Mouse (Mus musculus): Measurements from ENCODE around the gene Hist1h2bf. TPM values are rescaled to one million over a fixed set of nuclear protein-coding genes. Genes with fewer than 3 reads are reported as not detected.

Gene Hist1h2bf
- polyA plus RNA-seq, 1 experiment from 2014 or later: 1.3 TPM

- no peak for ATAC-seq
- no peak overlapping the region for H3K4me2 ChIP-seq (replicated peaks; ENCODE audit: low read depth)
- H3K9me3 ChIP-seq (ENCODE audit: control insufficient read depth): no peaks in the 10 kb centered on the region
Observed at GRCm38 (mm10) chr13:23604452-23604851, 30.5 kb upstream of the Hist1h2bf start.

DNA sequence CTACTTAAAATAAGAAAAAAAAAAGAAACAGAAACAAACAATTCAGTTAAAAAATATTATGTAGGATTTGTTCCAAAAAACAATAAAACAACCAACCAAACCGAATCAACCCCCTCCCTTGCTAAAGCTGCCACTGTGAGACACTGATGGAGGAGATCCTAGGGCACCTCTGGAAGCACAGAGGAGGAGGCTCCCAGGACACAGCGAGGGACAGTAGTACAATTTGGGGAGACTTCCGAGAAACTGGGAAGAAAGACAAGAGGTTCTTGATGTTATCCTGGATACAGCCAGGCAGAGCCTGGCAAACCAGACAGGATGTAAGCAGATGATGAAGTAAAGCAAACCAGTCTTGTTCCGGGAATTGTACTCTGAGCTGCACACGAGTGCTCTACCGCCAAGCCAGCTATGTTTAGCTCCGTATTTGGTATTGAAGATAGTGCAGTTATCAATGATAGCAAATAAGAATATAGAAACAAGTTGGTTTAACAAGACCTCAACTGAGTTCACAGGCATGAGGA lies 29.2 kb upstream of the Hist1h2bf start:
- no peak for ATAC-seq
- Histone ChIP-seq H3K36me3 (ENCODE audit: control insufficient read depth, insufficient read depth) (no peaks in the 10 kb centered on the region), H3K9me3 (ENCODE audit: control insufficient read depth) (no peaks in the 10 kb centered on the region), H3K4me1 (replicated peaks; ENCODE audit: control insufficient read depth, insufficient read depth, low read length) (no peaks in the 10 kb centered on the region), H3K27me3 (replicated peaks; ENCODE audit: control insufficient read depth, insufficient read depth, low read length) (no peaks in the 10 kb centered on the region), H3K27ac (ENCODE audit: low read depth, low read length) (no peak overlapping the region), H3K4me2 (replicated peaks; ENCODE audit: low read depth) (no peak overlapping the region), H3K9ac (ENCODE audit: low read depth, low read length) (no peak overlapping the region), H3K4me3 (ENCODE audit: low read depth, low read length) (no peak overlapping the region)
- no peak for TF ChIP-seq CTCF (IDR thresholded peaks at IDR 0.05; ENCODE audit: low read depth)
- WGBS: 62% methylated on average over 7 of the region's 7 CpGs

More at GRCm38 (mm10) chr13:23604452-23604851, 30.5 kb upstream of the Hist1h2bf start:
- Histone ChIP-seq H3K27me3 (replicated peaks; ENCODE audit: control insufficient read depth, insufficient read depth, low read length) (no peaks in the 10 kb centered on the region), H3K36me3 (ENCODE audit: control insufficient read depth, insufficient read depth) (no peaks in the 10 kb centered on the region), H3K4me1 (replicated peaks; ENCODE audit: control insufficient read depth, insufficient read depth, low read length) (no peaks in the 10 kb centered on the region), H3K4me3 (ENCODE audit: low read depth, low read length) (no peak overlapping the region), H3K27ac (ENCODE audit: low read depth, low read length) (no peak overlapping the region), H3K9ac (ENCODE audit: low read depth, low read length) (no peak overlapping the region)
- 85% methylated on average over 3 of the region's 3 CpGs for WGBS
- no peak for TF ChIP-seq CTCF (IDR thresholded peaks at IDR 0.05; ENCODE audit: low read depth)

- no peaks in the 10 kb centered on the region for H3K36me3 ChIP-seq (ENCODE audit: control insufficient read depth, insufficient read depth)
- no peak overlapping the region for H3K9ac ChIP-seq (ENCODE audit: low read depth, low read length)
- no peak overlapping the region for H3K4me2 ChIP-seq (replicated peaks; ENCODE audit: low read depth)
- H3K27ac ChIP-seq (ENCODE audit: low read depth, low read length): no peak overlapping the region
- 0 out of 2 replicates have a peak, but pooled peaks cover 8% of the 10 kb centered on the region for H3K4me1 ChIP-seq (replicated peaks; ENCODE audit: control insufficient read depth, insufficient read depth, low read length)
- no peak overlapping the region for H3K4me3 ChIP-seq (ENCODE audit: low read depth, low read length)
- H3K27me3 ChIP-seq (replicated peaks; ENCODE audit: control insufficient read depth, insufficient read depth, low read length): no peaks in the 10 kb centered on the region
- ATAC-seq: no peak
- H3K9me3 ChIP-seq (ENCODE audit: control insufficient read depth): no peaks in the 10 kb centered on the region
- WGBS: 6% methylated on average over 9 of the region's 9 CpGs
- TF ChIP-seq CTCF (IDR thresholded peaks at IDR 0.05; ENCODE audit: low read depth): peak; percentile 87
Observed at GRCm38 (mm10) chr13:23597957-23598356, 24.0 kb upstream of the Hist1h2bf start.

DNA sequence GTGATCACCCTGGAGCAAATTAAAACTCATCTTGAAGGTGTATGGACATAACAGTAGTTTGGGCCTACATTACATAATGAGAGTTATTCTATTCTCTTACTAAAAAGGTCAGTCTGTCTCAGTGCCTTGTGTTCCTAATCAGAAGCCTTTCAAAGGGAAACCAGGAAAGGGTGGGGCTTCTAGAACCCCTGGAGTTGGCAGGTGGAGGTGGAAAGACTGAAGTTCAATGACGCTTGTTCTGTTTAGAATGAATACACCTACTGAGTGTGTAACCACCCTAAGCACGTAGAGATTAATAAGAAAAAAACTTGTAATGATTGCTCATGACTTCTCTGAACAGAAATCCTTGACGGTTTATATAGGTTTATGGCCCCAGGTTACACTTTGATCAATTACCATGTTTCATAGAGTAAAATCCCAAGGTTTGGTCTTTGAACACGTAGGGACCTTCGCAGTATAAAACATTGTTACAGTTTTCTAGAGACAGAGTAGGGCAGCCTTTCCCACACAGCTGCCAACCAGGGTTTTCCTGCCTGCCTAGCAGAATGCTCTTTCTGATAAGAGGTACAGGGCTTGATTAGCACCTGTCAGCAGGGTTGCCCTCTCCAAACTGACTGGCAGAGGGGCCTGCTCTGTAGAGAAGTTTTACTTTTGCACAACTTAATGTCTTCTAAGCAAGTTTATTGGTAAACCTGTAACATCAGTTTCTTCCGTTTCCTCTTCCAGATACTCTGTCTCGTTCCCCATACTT lies 21.8 kb upstream of the Hist1h2bf start:
- H3K9ac ChIP-seq (ENCODE audit: low read depth, low read length): 0 out of 2 replicates have a peak overlapping the region, but pooled peaks have one; percentile 7
- peak overlapping the region; percentile 62 for H3K27ac ChIP-seq (ENCODE audit: low read depth, low read length)
- 0 out of 2 replicates have a peak, but pooled peaks cover 10% of the 10 kb centered on the region for H3K4me1 ChIP-seq (replicated peaks; ENCODE audit: control insufficient read depth, insufficient read depth, low read length)
- no peaks in the 10 kb centered on the region for H3K9me3 ChIP-seq (ENCODE audit: control insufficient read depth)
- WGBS: 50% methylated on average over 7 of the region's 7 CpGs
- TF ChIP-seq CTCF (IDR thresholded peaks at IDR 0.05; ENCODE audit: low read depth): no peak
- no peaks in the 10 kb centered on the region for H3K27me3 ChIP-seq (replicated peaks; ENCODE audit: control insufficient read depth, insufficient read depth, low read length)
- H3K36me3 ChIP-seq (ENCODE audit: control insufficient read depth, insufficient read depth): no peaks in the 10 kb centered on the region
- no peak overlapping the region for H3K4me3 ChIP-seq (ENCODE audit: low read depth, low read length)
- no peak overlapping the region for H3K4me2 ChIP-seq (replicated peaks; ENCODE audit: low read depth)
- peak; percentile 83 for ATAC-seq

DNA sequence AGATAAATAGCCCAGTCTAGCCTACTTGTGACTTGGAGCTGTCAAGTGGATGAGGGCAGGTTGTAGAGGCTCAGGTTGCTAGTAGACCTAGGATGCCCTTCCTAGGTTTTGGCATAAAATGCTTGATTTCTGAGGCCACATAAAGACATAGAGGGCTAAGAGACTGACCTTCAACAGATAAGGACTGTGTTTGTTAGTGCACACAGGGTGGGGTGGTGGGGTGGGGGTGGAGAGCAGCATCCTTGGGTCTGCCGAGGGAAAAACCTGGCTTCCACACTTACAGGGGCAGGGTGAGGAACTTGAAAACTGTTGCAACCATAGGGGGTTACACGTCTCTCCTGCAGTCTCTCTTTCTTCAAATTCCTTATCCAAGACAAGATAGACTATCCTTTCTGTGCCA lies 21.2 kb upstream of the Hist1h2bf start:
- no peaks in the 10 kb centered on the region for H3K9me3 ChIP-seq (ENCODE audit: control insufficient read depth)
- peak overlapping the region; percentile 62; the same call in 1 of the 2 replicates for H3K27ac ChIP-seq (ENCODE audit: low read depth, low read length)
- WGBS: 43% methylated on average over 2 of the region's 2 CpGs
- no peak for TF ChIP-seq CTCF (IDR thresholded peaks at IDR 0.05; ENCODE audit: low read depth)
- 0 out of 2 replicates have a peak overlapping the region, but pooled peaks have one; percentile 7 for H3K9ac ChIP-seq (ENCODE audit: low read depth, low read length)
- no peak overlapping the region for H3K4me2 ChIP-seq (replicated peaks; ENCODE audit: low read depth)
- no peak for ATAC-seq
- 0 out of 2 replicates have a peak, but pooled peaks cover 10% of the 10 kb centered on the region for H3K4me1 ChIP-seq (replicated peaks; ENCODE audit: control insufficient read depth, insufficient read depth, low read length)
- no peaks in the 10 kb centered on the region for H3K36me3 ChIP-seq (ENCODE audit: control insufficient read depth, insufficient read depth)
- no peak overlapping the region for H3K4me3 ChIP-seq (ENCODE audit: low read depth, low read length)
- H3K27me3 ChIP-seq (replicated peaks; ENCODE audit: control insufficient read depth, insufficient read depth, low read length): no peaks in the 10 kb centered on the region

GRCm38 (mm10) chr13:23593051-23593770 lies 19.2 kb upstream of the Hist1h2bf start:
- 0 out of 2 replicates have a peak, but pooled peaks cover 10% of the 10 kb centered on the region for H3K4me1 ChIP-seq (replicated peaks; ENCODE audit: control insufficient read depth, insufficient read depth, low read length)
- 0 out of 2 replicates have a peak overlapping the region, but pooled peaks have one; percentile 10 for H3K4me2 ChIP-seq (replicated peaks; ENCODE audit: low read depth)
- no peaks in the 10 kb centered on the region for H3K27me3 ChIP-seq (replicated peaks; ENCODE audit: control insufficient read depth, insufficient read depth, low read length)
- no peaks in the 10 kb centered on the region for H3K36me3 ChIP-seq (ENCODE audit: control insufficient read depth, insufficient read depth)
- no peak overlapping the region for H3K4me3 ChIP-seq (ENCODE audit: low read depth, low read length)
- peak overlapping the region; percentile 71 for H3K27ac ChIP-seq (ENCODE audit: low read depth, low read length)
- H3K9me3 ChIP-seq (ENCODE audit: control insufficient read depth): no peaks in the 10 kb centered on the region
- 35% methylated on average over 5 of the region's 5 CpGs for WGBS
- no peak overlapping the region for H3K9ac ChIP-seq (ENCODE audit: low read depth, low read length)
- TF ChIP-seq CTCF (IDR thresholded peaks at IDR 0.05; ENCODE audit: low read depth): no peak
- ATAC-seq: peak; percentile 76
